Mouse (Mus musculus): ENCODE data around the gene Espl1.
A peak's percentile ranks its signal among the peaks of the same experiment; 100 is the strongest.

Espl1 gene

DNA sequence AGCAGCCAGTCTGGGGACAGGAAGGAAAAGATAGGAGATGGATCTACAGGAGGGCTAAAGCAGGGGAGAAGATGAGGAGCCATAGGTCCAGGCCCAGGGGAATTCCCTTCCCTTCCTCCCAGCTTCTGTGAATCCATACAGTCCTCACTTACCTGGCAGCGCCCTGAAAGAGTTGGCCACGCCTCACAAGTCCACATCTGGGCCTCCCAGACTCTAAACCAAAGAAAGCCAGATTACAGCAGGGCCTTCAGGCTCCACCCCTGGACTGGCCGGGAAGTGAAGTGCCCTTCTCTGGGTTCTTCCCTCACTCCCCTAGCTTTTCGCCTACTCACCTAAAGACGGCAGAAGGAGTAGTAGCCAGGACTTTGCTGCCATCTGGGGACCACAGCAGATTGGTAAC is 43.5 kb downstream of the Espl1 start:
- DNase-seq, result no peak

DNA sequence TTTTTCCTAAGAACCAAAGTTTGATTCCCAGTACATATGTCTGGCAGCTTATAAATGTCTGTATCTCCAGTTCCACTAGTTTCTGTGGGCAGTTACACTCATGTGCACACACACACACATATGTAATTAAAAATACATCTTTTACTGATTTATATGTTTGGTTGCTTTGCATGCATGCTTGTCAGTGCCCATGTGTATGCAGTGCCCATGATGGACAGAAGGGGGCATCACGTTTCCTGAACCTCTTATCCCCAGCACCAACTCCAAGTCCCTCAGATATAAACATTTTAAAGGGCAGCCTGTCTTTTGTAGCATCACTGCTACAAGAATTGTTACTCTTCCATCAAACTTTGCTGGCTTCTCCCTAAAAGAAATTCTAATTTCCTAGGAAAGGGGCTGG is 45.5 kb downstream of the Espl1 start:
- no peak for DNase-seq

DNA sequence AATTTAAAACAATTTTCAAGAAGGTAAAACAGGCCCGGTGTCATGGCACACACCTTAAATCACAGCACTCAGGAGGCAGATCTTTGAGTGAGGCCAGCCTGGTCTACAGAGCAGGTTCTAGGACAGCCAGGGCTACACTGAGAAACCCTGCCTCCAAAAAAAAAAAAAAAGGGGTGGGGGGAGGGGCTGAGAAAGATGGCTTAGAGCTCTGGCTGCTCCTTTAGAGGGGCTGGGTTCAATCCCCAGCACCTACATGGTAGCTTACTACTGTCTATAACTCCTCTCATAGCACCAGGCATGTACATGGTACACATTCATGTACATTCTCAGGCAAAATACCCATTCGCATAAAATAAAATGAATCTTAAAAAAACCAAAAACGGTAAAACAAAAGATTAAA is 48.4 kb downstream of the Espl1 start:
- DNase-seq, result no peak

DNA sequence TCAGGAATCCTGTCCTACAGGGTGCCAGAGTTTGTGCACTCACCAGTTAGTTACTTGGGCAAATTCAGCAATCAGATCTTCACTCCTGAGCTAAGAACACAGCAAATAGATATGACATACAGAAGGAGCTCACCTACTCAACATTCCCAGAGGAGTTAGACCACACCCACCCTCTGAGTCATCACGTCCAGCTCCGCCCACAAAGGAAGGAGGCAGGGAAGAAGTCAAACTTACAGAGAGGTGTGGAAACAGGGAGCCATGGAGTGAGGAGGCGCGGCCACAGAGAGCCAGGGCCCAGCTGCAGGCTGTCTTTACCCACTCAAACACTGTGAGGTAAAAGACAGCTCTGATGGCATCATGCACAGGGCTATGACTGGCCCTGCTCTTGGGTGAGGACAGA is 50.4 kb downstream of the Espl1 start:
- no peak for DNase-seq

DNA sequence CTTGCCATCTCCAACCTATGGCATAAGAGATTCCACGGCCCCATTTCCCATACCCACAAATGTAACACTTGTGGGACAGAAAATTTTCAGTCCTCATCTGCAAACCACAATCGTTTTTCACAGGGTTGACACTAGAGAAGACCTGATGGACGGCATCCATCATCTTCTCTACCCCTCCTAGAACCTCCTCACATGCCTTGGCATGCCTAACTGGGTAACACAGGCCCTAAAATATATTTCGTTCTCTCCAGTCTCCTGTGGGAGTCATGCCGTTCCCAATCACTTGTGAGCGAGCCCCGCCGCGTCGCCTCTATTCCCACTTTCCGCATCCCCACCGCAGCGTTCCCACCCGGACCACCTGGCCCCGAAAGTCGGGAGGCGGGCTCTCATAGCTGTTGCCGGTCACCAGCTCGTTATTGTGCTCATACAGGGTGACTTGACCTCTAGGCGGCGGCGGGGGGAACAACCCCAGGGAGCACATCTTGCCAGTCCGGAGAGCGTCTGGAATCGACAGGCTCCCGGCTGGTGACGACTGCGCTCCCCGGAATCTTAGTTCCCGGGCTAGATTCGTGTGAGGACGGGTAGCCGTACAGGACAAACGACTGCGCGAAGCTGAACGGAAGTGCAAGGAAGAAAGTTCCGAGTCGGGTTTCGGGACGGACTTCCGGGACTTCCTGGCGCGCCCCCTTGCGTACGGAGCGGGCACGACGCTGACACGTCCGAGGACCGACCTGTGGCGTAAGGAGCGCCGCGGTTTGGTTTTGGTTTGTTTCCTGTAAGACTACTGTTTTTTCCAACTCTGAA is 54.3 kb downstream of the Espl1 start, which contains the start of gene Aaas:
Gene Aaas (minus strand): TSS at position 634 of the 804 bp plus-strand sequence.
- DNase-seq, result peak; percentile 94

DNA sequence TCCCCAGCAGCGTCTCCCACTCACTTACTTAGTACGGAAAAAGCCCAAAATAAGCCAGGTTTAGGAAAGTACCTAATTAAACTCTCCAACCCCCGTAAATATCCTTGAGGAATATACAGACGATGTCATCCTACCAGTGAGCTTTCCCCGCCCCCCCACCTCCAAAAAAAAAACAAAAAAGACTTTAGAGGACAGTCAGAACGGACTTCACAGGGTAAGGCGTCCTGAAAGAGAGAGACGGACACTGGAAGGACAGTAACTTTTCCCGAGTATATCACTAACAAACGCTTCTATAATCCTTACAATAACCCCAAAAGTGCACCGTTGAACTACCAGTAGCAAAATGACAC is 54.9 kb downstream of the Espl1 start:
- DNase-seq, result no peak

DNA sequence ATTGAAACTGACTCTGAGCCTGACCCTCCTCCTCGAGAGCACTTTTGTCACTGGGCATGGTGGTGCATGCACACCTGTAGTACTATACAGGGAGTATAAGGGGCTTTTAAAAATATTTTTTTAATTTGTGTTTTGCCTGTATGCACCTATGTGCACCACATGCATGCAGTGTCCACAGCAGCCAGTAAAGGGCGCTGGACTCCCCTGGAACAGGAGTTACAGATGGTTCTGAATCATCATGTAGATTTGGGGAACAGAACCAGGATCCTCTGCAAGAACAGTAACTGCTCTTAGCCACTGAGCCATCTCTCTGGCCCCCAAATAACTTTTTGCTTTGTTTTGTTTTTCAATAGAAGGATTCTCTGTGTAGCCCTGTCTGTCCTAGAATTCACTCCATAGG is 56.1 kb downstream of the Espl1 start:
- no peak for DNase-seq

DNA sequence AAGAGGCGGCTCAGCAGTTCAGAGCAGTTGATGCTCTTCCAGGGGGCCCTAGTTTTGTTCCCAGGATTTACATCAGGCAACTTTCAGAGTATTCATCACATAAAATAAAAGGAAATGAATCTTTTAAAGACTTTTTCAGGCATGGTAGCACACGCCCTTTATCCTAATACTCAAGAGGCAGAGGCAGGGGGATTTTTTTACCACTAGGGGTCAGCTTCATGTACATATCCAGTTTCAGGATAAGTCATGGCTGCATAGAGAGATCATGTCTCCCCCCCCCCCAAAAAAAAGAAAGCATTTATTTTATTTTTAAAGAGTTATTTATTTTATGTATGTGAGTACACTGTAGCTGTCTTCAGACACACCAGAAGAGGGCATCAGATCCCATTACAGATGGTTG is 57.9 kb downstream of the Espl1 start:
- no peak for DNase-seq

DNA sequence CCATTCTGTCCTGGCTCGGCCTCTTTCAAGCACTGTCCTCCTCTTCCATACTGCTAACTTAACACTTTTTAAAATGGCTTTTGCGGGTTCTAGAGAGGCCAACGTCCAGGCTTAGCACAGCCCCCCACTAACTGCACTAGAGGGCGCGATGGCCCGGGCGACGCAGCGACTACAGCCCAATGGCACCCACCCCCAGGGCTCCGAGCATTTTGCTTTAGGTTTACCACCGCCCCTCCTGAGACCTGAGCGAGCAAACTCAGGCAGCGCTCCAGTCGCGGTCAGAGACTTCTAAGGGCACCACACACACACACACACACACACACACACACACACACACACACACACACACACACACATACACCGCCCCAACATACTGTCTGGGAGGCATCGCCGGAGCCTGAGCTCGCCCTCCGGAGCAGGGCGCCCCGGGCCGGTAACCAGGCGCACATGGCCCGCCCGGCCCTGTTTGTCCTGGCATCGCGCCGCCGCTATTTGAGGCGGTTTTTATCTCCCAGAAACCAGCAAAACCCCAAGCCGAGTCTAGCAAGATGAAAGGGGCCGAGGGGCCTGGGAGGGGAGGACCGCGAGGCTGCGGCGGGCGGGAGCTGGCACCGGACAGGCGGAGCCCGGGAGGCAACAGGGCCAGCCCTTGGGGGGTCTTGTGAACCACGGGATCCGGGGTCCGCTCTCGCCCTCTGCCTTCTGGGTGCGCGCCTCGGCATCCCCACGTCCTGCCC is 59.2 kb downstream of the Espl1 start:
- DNase-seq, result no peak

DNA sequence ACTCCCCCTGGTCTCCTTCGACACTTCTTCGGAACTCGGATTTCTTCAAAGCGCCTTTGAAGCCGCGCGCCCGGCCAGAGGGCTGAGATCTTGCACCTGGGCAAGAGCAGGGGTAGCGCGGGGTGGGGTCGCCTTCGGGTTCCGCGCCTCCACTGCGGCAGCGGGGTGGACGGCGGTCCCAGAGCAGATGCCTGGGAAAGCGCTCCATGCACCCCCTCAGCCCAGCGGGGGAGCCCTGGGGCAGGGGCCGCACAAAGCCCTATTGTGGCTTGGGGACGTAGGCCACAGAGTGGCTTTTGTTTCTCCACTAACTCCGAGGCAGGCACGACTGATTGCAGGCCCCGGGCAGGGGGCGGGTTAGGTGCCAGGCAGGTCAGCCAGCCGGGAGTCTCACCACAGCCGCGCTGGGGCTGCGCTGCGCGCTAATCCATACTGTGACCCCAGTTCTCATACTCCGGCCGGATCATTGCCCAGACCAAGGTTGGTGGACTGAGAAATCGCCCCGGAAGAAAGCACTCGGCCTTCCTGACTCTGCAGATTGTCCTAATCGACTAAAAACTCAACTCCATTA is 59.9 kb downstream of the Espl1 start:
- peak; percentile 48 for DNase-seq

DNA sequence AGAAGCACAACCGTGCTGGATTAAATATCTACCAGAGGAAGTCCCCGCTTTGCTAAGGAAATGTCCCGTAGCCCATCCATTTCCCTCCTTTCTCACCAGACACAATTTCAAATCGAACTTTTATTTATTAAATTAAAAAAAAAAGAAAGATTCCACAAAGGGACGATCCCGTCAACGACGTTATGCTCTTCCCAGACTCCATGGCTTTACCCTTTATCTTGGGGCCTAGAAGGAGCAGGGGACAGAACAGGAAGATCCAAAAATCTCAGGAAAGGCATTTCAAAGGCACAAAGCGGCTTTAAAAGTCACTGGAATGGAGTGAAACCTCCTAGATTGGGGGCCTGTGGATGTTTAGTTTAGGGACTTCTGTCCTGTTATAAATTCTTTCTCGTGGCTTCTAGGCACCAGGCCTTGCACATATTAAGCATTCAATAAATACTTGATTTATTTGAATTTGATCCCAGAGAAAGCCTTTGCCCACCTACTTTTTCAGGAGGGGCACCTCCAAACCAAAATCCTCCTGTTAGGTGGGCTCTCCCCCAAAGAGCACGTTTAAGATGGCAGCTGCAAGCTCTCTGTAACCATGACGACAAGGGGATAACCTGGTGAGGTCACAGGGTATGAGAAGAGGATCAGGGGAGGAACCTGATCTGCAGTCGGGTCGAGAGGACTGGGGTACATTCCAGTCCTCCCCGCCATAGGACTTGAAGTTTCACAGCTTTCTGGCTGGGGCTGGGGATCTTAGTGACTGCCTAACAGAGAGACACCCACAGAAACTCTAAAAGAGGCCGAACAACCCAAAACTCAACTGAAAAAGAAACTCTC is 60.6 kb downstream of the Espl1 start:
- no peak for DNase-seq

DNA sequence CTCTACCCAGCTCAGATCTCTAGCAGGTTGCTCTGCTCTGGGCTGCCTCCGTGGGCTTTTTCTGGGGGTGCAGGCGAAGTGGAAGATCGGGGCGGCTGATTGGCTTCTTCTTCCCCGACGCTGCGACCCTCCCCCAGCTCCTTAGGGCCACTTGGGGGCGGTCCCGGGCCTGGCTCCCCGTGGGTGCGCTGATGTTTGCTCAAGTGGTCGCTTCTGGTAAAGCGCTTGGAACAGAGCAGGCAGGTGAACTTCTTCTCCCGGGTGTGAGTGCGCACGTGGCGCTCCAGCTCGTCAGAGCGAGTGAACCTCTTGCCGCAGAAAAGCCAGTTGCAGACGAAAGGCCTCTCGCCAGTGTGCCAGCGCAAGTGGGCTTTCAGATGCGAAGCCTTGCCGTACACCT is 62.1 kb downstream of the Espl1 start:
- no peak for DNase-seq

DNA sequence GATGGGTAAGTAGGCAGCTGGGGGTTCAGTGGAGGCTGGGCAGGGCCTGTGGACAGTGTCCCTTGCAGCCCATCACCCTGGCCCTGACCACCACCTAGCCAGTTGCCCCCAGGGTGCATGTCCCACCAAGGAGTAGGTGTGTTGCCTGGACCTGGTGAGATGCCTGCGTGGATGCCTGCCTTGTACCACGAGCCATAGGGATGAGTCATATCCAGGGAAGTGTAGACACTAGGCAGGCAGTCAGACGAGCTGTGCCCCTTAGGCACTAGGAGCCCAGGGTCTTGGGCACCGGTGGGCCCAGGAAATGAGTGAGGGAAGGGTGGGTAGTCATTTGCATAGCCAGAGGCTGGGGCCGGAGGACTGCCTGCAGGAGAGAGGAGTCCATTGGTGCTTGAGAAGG is 62.8 kb downstream of the Espl1 start:
- no peak for DNase-seq

DNA sequence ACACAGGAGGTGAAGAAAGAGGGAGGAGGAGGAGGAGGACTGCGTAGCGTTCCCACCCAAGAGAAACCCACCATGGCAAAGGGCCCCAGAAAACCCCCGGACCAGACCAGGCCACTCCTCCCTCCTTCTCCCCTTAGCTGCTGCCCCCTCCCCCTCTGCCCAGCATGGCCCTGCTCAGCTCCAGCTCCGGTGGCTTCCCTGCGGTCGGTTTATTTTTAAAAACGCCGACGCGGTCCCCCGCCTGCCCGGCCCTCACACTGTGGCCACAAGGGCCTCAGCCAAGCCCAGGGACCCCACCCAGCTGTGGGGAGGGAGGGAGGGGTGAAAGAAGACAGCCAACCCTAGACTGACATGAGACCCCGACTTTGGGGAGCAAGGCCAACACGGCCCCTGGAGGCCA is 66.6 kb downstream of the Espl1 start:
- no peak for DNase-seq

DNA sequence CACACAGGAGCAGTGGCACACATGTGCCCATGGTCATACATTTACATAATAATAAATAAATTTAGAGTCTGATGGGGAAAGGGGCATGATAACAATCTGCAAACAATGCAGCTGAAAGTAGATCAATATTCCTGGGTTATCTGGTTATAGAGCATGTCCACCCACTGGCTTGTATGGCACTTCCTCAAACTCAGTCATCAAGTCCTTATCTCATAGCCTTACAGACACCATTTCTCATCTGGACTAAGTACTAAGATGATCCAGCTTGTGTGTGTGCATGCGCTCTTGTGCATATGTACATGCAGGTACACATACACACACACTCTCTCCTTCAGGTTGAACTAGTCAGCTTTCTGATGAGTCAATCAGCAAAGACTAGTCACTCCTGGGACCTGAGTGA is 68.6 kb downstream of the Espl1 start:
- DNase-seq, result no peak

DNA sequence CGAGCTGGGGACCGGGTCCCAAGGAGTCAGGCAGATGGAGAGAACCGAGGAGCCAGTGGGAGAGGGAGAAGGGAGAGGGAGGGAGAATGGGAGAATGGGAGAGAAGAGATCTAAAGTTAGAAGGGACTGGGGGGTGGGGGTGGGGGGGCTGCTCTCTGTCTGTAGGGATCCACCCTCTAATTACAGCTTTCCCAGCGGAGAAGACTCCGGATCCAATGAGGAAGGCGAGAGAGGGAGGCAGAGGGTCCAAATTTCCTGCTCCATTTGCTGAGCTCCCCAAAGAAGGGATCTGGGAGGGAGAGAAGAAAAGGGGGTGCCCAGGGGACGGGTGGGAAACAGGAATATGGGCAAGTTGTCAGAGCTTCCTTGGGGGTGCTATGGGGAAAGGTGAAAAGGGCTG is 70.2 kb downstream of the Espl1 start:
- DNase-seq, result no peak

DNA sequence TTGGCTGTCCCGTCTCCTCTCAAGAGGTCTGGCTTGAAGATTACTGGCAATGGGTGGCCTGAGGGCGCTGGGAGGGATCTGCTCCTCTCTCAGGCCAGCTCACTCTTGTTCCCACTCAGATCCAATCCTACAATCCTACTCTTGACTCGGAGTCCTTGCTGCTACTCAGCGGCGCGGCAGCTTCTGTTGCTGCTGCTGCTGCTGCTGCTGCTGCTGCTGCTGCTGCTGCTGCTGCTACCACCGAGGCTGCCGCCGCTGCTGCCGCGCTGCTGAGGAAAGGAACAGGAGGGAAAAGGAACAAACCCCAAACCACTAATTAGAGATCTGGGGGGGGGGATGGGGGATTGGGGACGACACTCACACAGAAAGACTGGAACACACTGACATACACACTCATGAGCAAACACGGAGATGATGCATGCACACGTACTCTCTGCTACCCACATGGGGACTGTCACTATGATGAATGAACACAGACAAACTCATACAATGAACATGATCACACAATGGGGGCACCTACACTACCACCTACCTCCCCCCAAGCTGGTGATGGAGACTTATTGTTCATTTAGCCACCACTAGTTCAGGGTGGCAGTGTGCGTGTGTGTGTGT is 70.8 kb downstream of the Espl1 start, which contains the start of gene Sp7:
Gene Sp7 (minus strand): TSS at position 450 of the 612 bp plus-strand sequence.
- no peak for DNase-seq

DNA sequence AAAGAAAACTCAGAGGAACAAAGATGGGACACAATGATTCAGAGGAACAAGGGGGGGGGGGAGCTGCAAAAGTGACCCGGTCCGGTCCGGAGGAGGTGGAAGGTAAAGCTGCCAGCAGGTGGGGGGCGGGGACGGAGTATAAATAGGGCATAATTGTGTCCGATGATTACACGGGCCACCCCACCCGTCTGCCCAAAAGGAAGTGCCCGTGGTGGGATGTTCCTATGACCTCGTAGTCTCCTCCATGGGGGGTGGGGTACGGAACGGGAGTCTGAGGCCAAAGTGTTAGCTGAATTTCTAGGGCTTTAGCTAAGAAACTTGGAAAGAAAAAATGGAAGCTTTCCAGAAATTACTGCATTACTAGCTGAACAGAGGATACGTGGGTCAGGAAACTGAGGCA is 73.9 kb downstream of the Espl1 start:
- DNase-seq, result no peak

DNA sequence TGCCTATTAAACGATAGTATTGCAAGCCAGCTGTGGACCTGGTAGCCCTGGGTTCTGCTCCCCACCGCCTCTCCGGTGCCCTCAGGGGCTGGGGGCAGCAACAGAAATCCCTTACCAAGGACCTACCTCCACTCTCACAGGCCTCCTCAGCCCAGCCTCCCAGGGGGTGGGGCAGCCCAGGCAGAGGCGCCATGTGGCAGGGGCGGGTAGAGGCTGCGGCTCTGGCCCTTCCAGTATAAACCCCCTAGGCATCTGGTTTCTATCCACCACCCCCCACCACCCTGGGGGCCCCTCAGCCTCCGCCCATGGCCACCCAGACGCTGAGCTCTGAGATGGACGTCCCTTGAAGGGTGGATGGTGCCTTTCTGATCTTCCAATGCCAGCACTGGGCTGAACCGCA is 74.7 kb downstream of the Espl1 start:
- DNase-seq, result no peak

Data from cerebellum, adult 9-11 months (tissue).